Mouse (Mus musculus) heart, embryonic 10.5 days (tissue): ENCODE measurements at regions not wholly inside any gene's neighbourhood (a gene's known extent, or its start where the extent isn't known, plus 50 kb on each side); places are given as distances from the start of the nearest gene placed in this dataset.

Source experiments
- DNase-seq: peaks from one replicate; pipeline ENCODE4 v3.0.0-alpha.2; 2017; ENCODE audit warnings: low spot score
- H3K27ac ChIP-seq: fragments of 300-500 bp; sonication (generic); 2 replicates; pipeline ENCODE4 v1.5.1; 2016; ENCODE audit warnings: mild to moderate bottlenecking
- H3K27me3 ChIP-seq: fragments of 300-500 bp; sonication (generic); 2 replicates; pipeline ENCODE4 v1.6.1; 2016; ENCODE audit warnings: mild to moderate bottlenecking; ENCODE audit not compliant: poor library complexity, insufficient read depth, severe bottlenecking
- H3K36me3 ChIP-seq: fragments of 300-500 bp; sonication (generic); 2 replicates; pipeline ENCODE4 v1.6.1; 2016; ENCODE audit warnings: mild to moderate bottlenecking, moderate library complexity
- H3K4me1 ChIP-seq: fragments of 300-500 bp; sonication (generic); 2 replicates; pipeline ENCODE4 v1.6.1; 2016; ENCODE audit warnings: mild to moderate bottlenecking
- H3K4me3 ChIP-seq: fragments of 300-500 bp; sonication (generic); 2 replicates; pipeline ENCODE4 v1.5.1; 2016; ENCODE audit warnings: mild to moderate bottlenecking, moderate library complexity
- H3K9me3 ChIP-seq: fragments of 300-500 bp; sonication (generic); 2 replicates; pipeline ENCODE4 v1.6.1; 2016; ENCODE audit warnings: mild to moderate bottlenecking, moderate library complexity
- WGBS: fragments of 180-500 bp; shearing (Covaris S2); methylation state at CpG from one replicate; pipeline ENCODE4 v1.1.7; 2016; 5-methylcytosine and 5-hydroxymethylcytosine counted together

GRCm38 (mm10) chr19:6630613-6630940 lies 87.7 kb upstream of the Slc22a12 start:
- no peak for DNase-seq
- Histone ChIP-seq H3K4me3 (no peak overlapping the region), H3K9me3 (no peaks in the 10 kb centered on the region), H3K27ac (no peak overlapping the region), H3K36me3 (no peaks in the 10 kb centered on the region), H3K27me3 (no peaks in the 10 kb centered on the region), H3K4me1 (peaks cover 6% of the 10 kb centered on the region; the same call in 1 of the 2 replicates)
- 78% methylated on average over 4 of the region's 4 CpGs for WGBS

GRCm38 (mm10) chr19:6629911-6630612 lies 87.2 kb upstream of the Slc22a12 start:
- Histone ChIP-seq H3K4me3 (no peak overlapping the region), H3K27me3 (no peaks in the 10 kb centered on the region; the same call in 1 of the 2 replicates), H3K9me3 (no peaks in the 10 kb centered on the region), H3K4me1 (peaks cover 6% of the 10 kb centered on the region; the same call in 1 of the 2 replicates), H3K27ac (no peak overlapping the region), H3K36me3 (no peaks in the 10 kb centered on the region)
- WGBS, result 84% methylated on average over 9 of the region's 9 CpGs
- no peak for DNase-seq

GRCm38 (mm10) chr19:6625574-6625973 lies 82.7 kb upstream of the Slc22a12 start:
- Histone ChIP-seq H3K36me3 (no peaks in the 10 kb centered on the region), H3K4me1 (no peaks in the 10 kb centered on the region), H3K27me3 (no peaks in the 10 kb centered on the region; the same call in 1 of the 2 replicates), H3K9me3 (0 out of 2 replicates have a peak, but pooled peaks cover 2% of the 10 kb centered on the region), H3K27ac (no peak overlapping the region), H3K4me3 (no peak overlapping the region)
- no peak for DNase-seq
- 50% methylated on average over 3 of the region's 3 CpGs for WGBS

GRCm38 (mm10) chr19:6621023-6621422 lies 78.2 kb upstream of the Slc22a12 start:
- 0 out of 2 replicates have a peak, but pooled peaks cover 2% of the 10 kb centered on the region for H3K9me3 ChIP-seq
- H3K27ac ChIP-seq, result no peak overlapping the region
- no peaks in the 10 kb centered on the region for H3K4me1 ChIP-seq
- no peaks in the 10 kb centered on the region; the same call in 1 of the 2 replicates for H3K27me3 ChIP-seq
- no peaks in the 10 kb centered on the region for H3K36me3 ChIP-seq
- DNase-seq, result no peak
- WGBS, result 76% methylated on average over 6 of the region's 6 CpGs
- H3K4me3 ChIP-seq, result no peak overlapping the region

GRCm38 (mm10) chr19:6619546-6619945 lies 76.7 kb upstream of the Slc22a12 start:
- H3K4me1 ChIP-seq, result no peaks in the 10 kb centered on the region
- 80% methylated on average over 6 of the region's 6 CpGs for WGBS
- no peaks in the 10 kb centered on the region for H3K36me3 ChIP-seq
- 0 out of 2 replicates have a peak, but pooled peaks cover 2% of the 10 kb centered on the region for H3K9me3 ChIP-seq
- H3K27me3 ChIP-seq, result no peaks in the 10 kb centered on the region
- H3K27ac ChIP-seq, result no peak overlapping the region
- no peak for DNase-seq
- no peak overlapping the region for H3K4me3 ChIP-seq

- no peak overlapping the region for H3K4me3 ChIP-seq
- no peak overlapping the region for H3K27ac ChIP-seq
- no peak for DNase-seq
- no peaks in the 10 kb centered on the region for H3K27me3 ChIP-seq
- no peaks in the 10 kb centered on the region for H3K9me3 ChIP-seq
- no peaks in the 10 kb centered on the region for H3K36me3 ChIP-seq
- WGBS, result 82% methylated on average over 5 of the region's 5 CpGs
- H3K4me1 ChIP-seq, result no peaks in the 10 kb centered on the region
Observed at GRCm38 (mm10) chr19:6616659-6617058, 73.8 kb upstream of the Slc22a12 start.

DNA sequence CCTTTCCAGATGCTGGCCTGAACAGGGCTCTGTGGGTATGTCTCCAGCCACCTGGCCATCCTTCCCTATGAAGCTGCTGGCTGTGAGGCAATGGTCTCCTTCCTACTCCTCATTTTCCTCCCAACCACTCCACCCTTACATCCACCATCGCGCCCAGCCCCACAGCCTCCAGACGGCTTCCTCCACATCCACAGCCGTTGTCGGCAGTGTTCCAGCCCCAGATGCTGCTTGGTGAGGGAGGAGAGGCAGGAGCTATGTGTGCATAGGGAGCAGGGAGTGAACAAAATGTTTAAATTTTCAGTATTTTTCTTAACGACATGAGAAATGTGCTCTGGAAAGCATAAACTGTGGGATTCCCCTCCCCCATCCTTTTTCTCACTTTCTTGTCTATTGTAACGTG lies 69.6 kb upstream of the Slc22a12 start:
- Histone ChIP-seq H3K4me1 (no peaks in the 10 kb centered on the region), H3K9me3 (no peaks in the 10 kb centered on the region), H3K27me3 (peaks cover 6% of the 10 kb centered on the region; the same call in 1 of the 2 replicates), H3K27ac (no peak overlapping the region), H3K36me3 (no peaks in the 10 kb centered on the region), H3K4me3 (no peak overlapping the region)
- WGBS, result 73% methylated on average over 7 of the region's 7 CpGs
- DNase-seq, result no peak

DNA sequence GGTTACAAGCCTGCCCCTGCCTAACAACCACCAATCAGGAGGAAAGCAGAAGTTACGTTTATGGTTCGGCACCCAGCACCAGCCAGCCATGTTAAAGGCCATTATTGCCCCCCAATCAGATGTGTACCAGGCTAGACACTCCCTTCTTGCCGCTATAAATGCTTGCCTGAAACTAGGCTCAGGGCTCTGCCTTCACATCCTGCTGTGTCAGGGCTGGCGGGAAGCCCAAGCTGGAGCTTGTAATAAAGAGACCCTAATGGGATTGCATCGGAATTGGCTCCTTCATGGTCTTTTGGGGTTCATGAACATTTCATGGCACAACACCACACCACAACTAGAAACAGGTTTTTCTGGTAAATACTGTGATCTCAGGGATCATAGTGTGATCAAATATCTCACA lies 69.1 kb upstream of the Slc22a12 start:
- WGBS, result 82% methylated on average over 5 of the region's 5 CpGs
- H3K4me1 ChIP-seq, result no peaks in the 10 kb centered on the region
- DNase-seq, result no peak
- H3K27me3 ChIP-seq, result peaks cover 6% of the 10 kb centered on the region; the same call in 1 of the 2 replicates
- no peaks in the 10 kb centered on the region for H3K36me3 ChIP-seq
- no peaks in the 10 kb centered on the region for H3K9me3 ChIP-seq
- H3K4me3 ChIP-seq, result no peak overlapping the region
- no peak overlapping the region for H3K27ac ChIP-seq

DNA sequence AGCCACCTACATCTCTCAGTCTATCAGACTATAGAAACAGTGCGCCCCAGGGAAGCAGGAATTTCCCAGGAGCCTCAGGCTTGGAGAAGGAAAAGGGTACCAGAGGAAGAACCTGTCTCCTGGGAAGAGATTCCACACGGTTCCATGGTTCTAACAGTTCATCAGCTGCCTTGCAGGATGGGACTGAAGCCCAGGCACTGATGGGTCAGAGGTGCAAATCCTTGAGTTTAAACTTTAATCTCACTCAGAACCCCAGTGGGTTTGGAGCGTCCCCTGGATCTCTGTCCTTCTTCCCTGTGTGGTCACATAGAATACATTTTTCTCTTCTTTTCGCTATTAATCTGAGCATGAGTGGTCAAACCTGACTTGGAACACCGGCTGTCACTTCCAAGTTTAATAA lies 67.9 kb upstream of the Slc22a12 start:
- no peak overlapping the region for H3K4me3 ChIP-seq
- H3K9me3 ChIP-seq, result no peaks in the 10 kb centered on the region
- DNase-seq, result no peak
- H3K27me3 ChIP-seq, result peaks cover 6% of the 10 kb centered on the region; the same call in 1 of the 2 replicates
- H3K27ac ChIP-seq, result no peak overlapping the region
- H3K4me1 ChIP-seq, result no peaks in the 10 kb centered on the region
- WGBS, result 79% methylated on average over 5 of the region's 5 CpGs
- H3K36me3 ChIP-seq, result no peaks in the 10 kb centered on the region

GRCm38 (mm10) chr19:6610051-6610450 lies 67.2 kb upstream of the Slc22a12 start:
- Histone ChIP-seq H3K4me3 (no peak overlapping the region), H3K4me1 (no peaks in the 10 kb centered on the region), H3K36me3 (no peaks in the 10 kb centered on the region), H3K9me3 (no peaks in the 10 kb centered on the region), H3K27me3 (peaks cover 6% of the 10 kb centered on the region; the same call in 1 of the 2 replicates), H3K27ac (no peak overlapping the region)
- 54% methylated on average over 8 of the region's 8 CpGs for WGBS
- no peak for DNase-seq

DNA sequence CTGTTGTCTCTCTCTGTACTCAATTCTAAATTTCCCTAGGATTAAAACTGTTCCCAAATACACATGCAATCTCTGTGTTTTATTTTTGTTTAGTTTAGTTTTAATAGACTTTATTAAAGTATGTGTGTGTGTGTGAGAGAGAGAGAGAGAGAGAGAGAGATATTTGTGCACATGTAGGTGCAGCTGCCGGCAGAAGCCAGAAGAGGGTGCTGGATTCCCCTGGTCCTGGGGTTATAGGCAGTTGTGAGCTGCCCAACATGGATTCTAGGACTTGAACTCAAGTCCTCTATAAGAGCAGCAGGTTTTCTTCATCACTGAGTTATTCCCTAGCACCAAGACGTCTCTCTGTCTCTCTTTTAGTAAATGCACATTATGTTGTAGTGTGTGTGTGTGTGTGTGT lies 64.7 kb upstream of the Slc22a12 start:
- no peaks in the 10 kb centered on the region for H3K36me3 ChIP-seq
- 76% methylated on average over 2 of the region's 2 CpGs for WGBS
- H3K4me3 ChIP-seq, result no peak overlapping the region
- H3K9me3 ChIP-seq, result no peaks in the 10 kb centered on the region
- peaks cover 15% of the 10 kb centered on the region; the same call in 1 of the 2 replicates for H3K27me3 ChIP-seq
- no peak overlapping the region for H3K27ac ChIP-seq
- no peaks in the 10 kb centered on the region for H3K4me1 ChIP-seq
- DNase-seq, result no peak

- Histone ChIP-seq H3K9me3 (no peaks in the 10 kb centered on the region), H3K27me3 (peaks cover 20% of the 10 kb centered on the region; the same call in 1 of the 2 replicates), H3K36me3 (no peaks in the 10 kb centered on the region), H3K4me3 (no peak overlapping the region), H3K4me1 (no peaks in the 10 kb centered on the region), H3K27ac (no peak overlapping the region)
- 86% methylated on average over 7 of the region's 7 CpGs for WGBS
- no peak for DNase-seq
Observed at GRCm38 (mm10) chr19:6606667-6607066, 63.8 kb upstream of the Slc22a12 start.

DNA sequence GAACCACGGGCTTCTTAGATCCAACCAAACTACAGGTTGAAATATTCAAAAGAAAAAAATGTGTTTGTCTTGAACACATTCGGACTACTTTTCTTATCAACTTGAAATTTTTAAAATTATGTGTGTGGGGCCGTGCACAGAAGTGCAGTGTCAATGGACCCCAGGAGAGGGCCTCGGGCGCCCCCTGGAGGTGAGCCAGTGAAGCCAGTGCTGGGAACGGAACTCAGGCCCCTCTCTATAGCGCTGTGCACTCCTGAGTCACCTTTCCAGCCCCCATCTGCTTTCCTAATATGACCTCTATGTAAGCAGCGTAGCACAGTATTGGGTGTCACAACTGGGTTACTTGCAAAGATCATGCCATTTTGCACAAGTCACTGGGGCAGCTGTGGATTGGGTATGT lies 61.9 kb upstream of the Slc22a12 start:
- Histone ChIP-seq H3K27me3 (peaks cover 29% of the 10 kb centered on the region; the same call in 1 of the 2 replicates), H3K36me3 (no peaks in the 10 kb centered on the region), H3K4me1 (peaks cover 8% of the 10 kb centered on the region), H3K27ac (no peak overlapping the region), H3K4me3 (no peak overlapping the region), H3K9me3 (no peaks in the 10 kb centered on the region)
- DNase-seq, result no peak
- 52% methylated on average over 8 of the region's 8 CpGs for WGBS
